Mouse (Mus musculus) neural tube, embryonic 15.5 days (tissue): ENCODE data around the gene Hmgcl. TPM values are rescaled to one million over a fixed set of nuclear protein-coding genes. Genes with fewer than 3 reads are reported as not detected.

Experiments
- ATAC-seq: fragments of 200-750 bp; cut with Nextera tagmentation; 2 replicates; pipeline ENCODE4 v1.8.0; 2017; ENCODE audit warnings: mild to moderate bottlenecking, moderate TSS enrichment, moderate library complexity; ENCODE audit not compliant: low FRiP score
- H3K27ac ChIP-seq: fragments of 300-500 bp; sonication (generic); replicated peaks from 2 replicates; pipeline ENCODE4 v1.5.1; 2015; ENCODE audit warnings: mild to moderate bottlenecking, inconsistent platforms
- H3K27me3 ChIP-seq: fragments of 300-500 bp; sonication (generic); replicated peaks from 2 replicates; pipeline ENCODE4 v1.6.1; 2015; ENCODE audit warnings: inconsistent platforms
- H3K36me3 ChIP-seq: fragments of 300-500 bp; sonication (generic); 2 replicates; pipeline ENCODE4 v1.6.1; 2015; ENCODE audit warnings: inconsistent platforms
- H3K4me1 ChIP-seq: fragments of 300-500 bp; sonication (generic); 2 replicates; pipeline ENCODE4 v1.6.1; 2015; ENCODE audit warnings: inconsistent platforms
- H3K4me2 ChIP-seq: fragments of 300-500 bp; sonication (generic); 2 replicates; pipeline ENCODE4 v1.6.1; 2015; ENCODE audit warnings: inconsistent platforms, mild to moderate bottlenecking, moderate library complexity
- H3K4me3 ChIP-seq: fragments of 300-500 bp; sonication (generic); replicated peaks from 2 replicates; pipeline ENCODE4 v1.5.1; 2015; ENCODE audit warnings: mild to moderate bottlenecking, inconsistent platforms
- H3K9ac ChIP-seq: fragments of 300-500 bp; sonication (generic); replicated peaks from 2 replicates; pipeline ENCODE4 v1.6.1; 2015; ENCODE audit warnings: mild to moderate bottlenecking, inconsistent platforms
- H3K9me3 ChIP-seq: fragments of 300-500 bp; sonication (generic); replicated peaks from 2 replicates; pipeline ENCODE4 v1.6.1; 2016; ENCODE audit warnings: inconsistent platforms
- WGBS: fragments of 180-500 bp; shearing (Covaris S2); methylation state at CpG from one replicate; pipeline ENCODE4 v1.1.7; 2015; ENCODE audit warnings: mixed read lengths; 5-methylcytosine and 5-hydroxymethylcytosine counted together
- polyA plus RNA-seq: library from polyadenylated mRNA; unstranded; fragments of >200 nt; fragmentation: Nextera tagmentation; extraction: Ambion mirVana; gene quantifications from 2 replicates; pipeline ENCODE4 v1.2.1, GENCODE M21; 2015

Gene Hmgcl
- polyA plus RNA-seq, 1 experiment from 2014 or later: 68.9 TPM

DNA sequence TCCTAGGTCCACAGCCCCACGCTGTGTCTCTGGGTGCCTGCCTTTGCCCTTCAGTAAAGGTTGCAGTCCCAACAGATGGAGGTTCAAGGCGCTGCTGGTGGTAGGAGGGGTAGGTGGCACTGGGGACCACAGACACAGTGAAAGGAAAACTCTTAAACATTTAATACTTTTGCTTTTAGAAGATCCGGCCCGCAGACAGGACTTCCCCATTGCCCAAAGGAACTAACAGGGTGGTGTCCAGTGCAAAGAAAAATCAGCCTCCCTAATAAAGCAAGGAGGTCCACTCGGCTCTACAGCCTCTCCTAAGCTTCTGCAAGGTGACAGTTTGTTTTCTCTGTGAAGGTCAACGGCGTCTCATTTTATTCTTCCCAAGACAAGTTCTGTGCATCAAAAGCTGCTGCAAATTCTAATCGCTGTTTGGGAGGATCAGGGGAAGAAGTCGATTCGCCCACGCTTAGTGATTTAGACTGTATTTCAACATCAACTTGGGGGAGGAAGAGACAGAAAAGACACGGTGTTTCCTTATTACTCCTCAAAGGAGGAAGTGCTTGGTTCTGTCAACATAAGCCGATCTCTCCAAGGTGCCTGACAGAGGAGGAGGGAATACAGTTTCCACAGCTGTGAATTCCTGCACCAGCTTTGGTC lies 27.5 kb upstream of the Hmgcl start:
- no peak overlapping the region for H3K4me3 ChIP-seq
- H3K9ac ChIP-seq: no peak overlapping the region
- no peaks in the 10 kb centered on the region for H3K27me3 ChIP-seq
- H3K4me1 ChIP-seq: peaks cover 16% of the 10 kb centered on the region
- H3K9me3 ChIP-seq: no peaks in the 10 kb centered on the region
- WGBS: 89% methylated on average over 13 of the region's 13 CpGs
- H3K4me2 ChIP-seq: no peak overlapping the region
- 0 out of 2 replicates have a peak, but pooled peaks cover 8% of the 10 kb centered on the region for H3K36me3 ChIP-seq
- no peak for ATAC-seq
- no peak overlapping the region for H3K27ac ChIP-seq

DNA sequence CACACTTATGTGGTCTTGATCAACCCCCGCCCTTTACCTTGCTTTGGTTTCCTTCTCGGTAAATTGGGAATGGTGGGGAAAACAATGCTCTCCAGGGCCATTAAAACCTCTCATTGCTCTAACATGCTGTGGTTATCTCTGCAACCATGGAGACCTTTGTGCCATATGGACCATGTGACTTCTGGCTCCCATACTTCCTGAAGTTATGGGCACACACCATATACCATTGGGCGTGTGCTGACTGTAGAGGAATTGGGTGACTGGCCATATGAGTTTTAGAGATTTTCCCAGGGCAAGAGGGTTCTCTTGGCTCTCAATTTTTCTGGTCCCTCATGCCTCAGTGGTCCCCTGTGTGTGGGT lies 27.0 kb upstream of the Hmgcl start:
- no peak overlapping the region for H3K4me3 ChIP-seq
- H3K36me3 ChIP-seq: 0 out of 2 replicates have a peak, but pooled peaks cover 9% of the 10 kb centered on the region
- no peak overlapping the region for H3K9ac ChIP-seq
- 92% methylated on average over 3 of the region's 3 CpGs for WGBS
- H3K4me1 ChIP-seq: peaks cover 16% of the 10 kb centered on the region
- no peaks in the 10 kb centered on the region for H3K27me3 ChIP-seq
- no peak overlapping the region for H3K4me2 ChIP-seq
- H3K9me3 ChIP-seq: no peaks in the 10 kb centered on the region
- no peak overlapping the region for H3K27ac ChIP-seq
- ATAC-seq: no peak

DNA sequence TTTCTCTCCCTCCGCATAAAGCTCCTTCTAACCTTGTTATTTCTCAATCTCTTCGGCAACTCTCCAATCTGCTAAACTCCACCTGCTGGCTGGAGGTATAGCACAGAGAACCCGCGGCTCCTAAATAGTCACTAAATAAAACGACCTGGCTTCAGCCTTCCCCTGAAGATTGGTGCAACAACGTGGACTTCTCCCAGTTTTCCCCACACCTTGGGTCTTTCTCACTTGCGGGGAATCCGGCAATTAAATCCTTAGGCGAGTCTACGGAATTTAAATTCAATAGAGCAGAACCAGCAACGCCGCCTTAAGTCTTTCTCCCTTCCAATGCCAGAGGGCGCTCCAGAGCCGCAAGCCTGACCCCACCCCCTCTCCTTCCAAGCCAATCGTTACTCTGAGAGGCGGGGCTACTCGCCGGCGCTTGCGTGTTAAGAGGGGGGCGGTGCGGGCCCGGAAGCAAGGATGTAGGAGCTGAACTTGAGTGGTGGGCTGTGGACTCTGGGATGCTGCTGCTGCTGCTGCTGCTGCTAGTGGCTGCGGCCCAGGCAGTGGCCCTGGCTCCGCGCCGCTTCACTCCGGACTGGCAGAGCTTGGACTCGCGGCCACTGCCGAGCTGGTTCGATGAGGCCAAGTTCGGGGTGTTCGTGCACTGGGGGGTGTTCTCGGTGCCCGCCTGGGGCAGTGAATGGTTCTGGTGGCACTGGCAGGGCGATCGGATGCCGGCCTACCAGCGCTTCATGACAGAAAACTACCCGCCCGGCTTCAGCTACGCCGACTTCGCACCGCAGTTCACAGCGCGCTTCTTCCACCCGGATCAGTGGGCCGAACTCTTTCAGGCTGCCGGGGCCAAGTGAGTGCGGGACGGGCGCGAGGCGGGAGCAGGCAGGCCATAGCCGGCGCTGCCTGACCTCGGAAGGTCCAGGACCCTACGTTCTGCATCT lies 25.7 kb upstream of the Hmgcl start, which contains the start of gene Fuca1:
Gene Fuca1 (plus strand): TSS at position 432 of the 938 bp plus-strand sequence.
- no peaks in the 10 kb centered on the region for H3K27me3 ChIP-seq
- peaks cover 13% of the 10 kb centered on the region for H3K36me3 ChIP-seq
- peak within 1 kb of the TSS; percentile 90 for H3K27ac ChIP-seq
- peak within 1 kb of the TSS; percentile 89 for H3K4me2 ChIP-seq
- H3K4me1 ChIP-seq: peaks cover 16% of the 10 kb centered on the region
- H3K9ac ChIP-seq: peak within 1 kb of the TSS; percentile 83
- H3K9me3 ChIP-seq: no peaks in the 10 kb centered on the region
- 2% methylated on average over 60 of the region's 60 CpGs for WGBS
- H3K4me3 ChIP-seq: peak within 1 kb of the TSS; percentile 84
- peak; percentile 98 for ATAC-seq

DNA sequence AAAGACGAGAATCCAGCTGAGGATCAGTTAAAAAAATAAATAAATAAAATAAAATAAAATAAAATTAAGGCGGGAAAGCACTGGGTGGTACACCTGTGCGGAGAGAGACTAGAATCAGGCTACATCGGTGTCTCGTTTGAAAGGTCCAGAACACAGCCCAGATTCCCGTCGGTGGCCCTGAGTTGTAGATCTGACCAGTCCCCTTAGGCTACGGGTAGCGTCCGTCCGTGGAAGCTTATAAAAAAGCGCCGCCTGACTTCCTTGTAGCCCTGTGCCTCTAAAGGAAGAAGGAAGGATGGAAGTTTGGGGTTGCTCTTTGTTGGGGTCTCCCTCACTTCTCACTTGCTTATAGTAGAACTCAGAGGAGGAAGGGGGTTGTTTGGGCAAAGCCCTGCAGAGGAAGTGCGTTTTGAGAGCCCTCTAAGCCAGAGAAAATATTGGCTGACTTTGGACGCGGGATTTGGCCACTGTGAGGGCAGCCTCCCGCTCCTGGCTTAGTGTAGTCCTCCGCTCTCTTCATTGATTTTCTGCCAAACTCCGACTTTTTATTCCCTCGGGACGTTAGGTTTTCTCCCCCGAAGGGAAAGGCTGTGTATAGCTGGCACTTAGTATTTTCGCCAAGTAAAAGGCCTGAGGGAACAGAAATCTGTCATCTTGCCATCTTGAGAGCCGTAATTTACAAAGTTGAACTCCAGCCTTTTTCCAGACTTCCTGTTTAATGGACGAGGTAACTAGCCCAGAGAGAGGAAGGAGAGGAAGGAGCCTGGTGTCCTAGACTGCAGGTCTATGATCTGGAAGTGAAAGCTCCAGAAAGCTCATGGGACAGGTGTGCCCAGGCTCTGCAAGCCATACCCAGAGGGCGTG lies 24.8 kb upstream of the Hmgcl start:
- 4% methylated on average over 26 of the region's 26 CpGs for WGBS
- H3K36me3 ChIP-seq: peaks cover 20% of the 10 kb centered on the region
- peaks cover 16% of the 10 kb centered on the region for H3K4me1 ChIP-seq
- peak overlapping the region; percentile 84 for H3K4me3 ChIP-seq
- peak overlapping the region; percentile 89 for H3K4me2 ChIP-seq
- no peaks in the 10 kb centered on the region for H3K9me3 ChIP-seq
- peak overlapping the region; percentile 90 for H3K27ac ChIP-seq
- no peaks in the 10 kb centered on the region for H3K27me3 ChIP-seq
- ATAC-seq: no peak
- peak overlapping the region; percentile 83 for H3K9ac ChIP-seq

DNA sequence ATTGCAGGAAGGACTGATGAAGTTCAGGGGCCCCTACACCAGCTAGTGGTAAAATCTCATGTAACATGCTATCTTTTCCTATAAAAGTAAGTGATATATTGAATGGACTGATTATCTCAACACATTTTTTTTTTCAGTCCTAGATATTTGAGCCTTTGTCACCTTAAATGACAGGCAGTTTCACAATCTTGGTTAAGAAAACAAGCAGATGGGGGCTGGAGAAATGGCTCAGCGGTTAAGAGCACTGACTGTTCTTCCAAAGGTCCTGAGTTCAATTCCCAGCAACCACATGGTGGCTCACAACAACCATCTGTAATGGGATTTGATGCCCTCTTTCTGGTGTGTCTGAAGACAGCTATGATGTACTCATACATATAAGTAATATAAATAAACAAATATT lies 24.1 kb upstream of the Hmgcl start:
- no peaks in the 10 kb centered on the region for H3K27me3 ChIP-seq
- H3K36me3 ChIP-seq: peaks cover 22% of the 10 kb centered on the region
- H3K9me3 ChIP-seq: no peaks in the 10 kb centered on the region
- H3K4me2 ChIP-seq: peak overlapping the region; percentile 89
- H3K27ac ChIP-seq: no peak overlapping the region
- peak overlapping the region; percentile 84; the same call in 1 of the 2 replicates for H3K4me3 ChIP-seq
- H3K9ac ChIP-seq: peak overlapping the region; percentile 83; the same call in 1 of the 2 replicates
- WGBS: 89% methylated on average over 1 of the region's 1 CpGs
- peaks cover 16% of the 10 kb centered on the region for H3K4me1 ChIP-seq
- no peak for ATAC-seq

DNA sequence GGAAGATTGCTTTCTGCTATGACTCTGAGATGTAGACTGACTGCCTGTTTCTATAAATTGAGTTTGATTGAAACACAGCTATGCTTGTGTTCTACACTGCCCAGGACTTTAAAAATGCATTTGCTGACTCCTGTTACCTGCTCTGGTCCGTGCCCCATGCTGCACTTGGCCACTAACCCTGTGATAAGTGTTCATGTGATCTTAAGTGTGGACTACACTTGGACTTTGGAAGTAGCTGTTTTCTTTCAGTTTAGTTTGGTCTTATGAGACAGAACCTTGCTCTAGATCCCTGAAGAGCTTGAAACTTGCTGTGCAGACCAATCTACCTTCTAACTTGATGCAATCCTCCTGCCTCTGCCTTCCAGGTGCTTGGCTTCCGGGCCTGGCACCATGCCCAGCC lies 21.8 kb upstream of the Hmgcl start:
- ATAC-seq: no peak

DNA sequence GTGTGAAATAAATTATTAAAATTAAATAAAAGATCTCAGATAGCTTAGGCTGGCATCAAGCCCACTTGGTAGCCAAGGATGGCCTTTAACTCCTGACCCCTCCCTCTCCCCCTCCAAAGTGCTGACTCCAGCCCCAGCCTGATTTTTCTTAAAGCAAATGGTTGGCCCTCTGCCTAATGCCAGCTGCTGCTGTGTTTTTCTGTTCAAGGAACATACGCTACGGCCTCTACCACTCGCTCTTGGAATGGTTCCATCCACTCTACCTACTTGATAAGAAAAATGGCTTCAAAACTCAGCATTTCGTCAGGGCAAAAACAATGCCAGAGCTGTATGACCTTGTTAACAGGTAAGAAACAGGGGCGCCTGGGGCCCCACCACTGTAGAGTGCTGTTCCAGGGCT lies 20.9 kb upstream of the Hmgcl start:
- Histone ChIP-seq H3K36me3 (peaks cover 22% of the 10 kb centered on the region), H3K27ac (no peak overlapping the region)
- WGBS: 81% methylated on average over 5 of the region's 5 CpGs

More for the DNA sequence above, 21.8 kb upstream of the Hmgcl start:
- H3K9me3 ChIP-seq: no peaks in the 10 kb centered on the region
- H3K4me2 ChIP-seq: no peak overlapping the region
- peaks cover 22% of the 10 kb centered on the region for H3K36me3 ChIP-seq
- no peak overlapping the region for H3K9ac ChIP-seq
- H3K27me3 ChIP-seq: no peaks in the 10 kb centered on the region
- no peak overlapping the region for H3K4me3 ChIP-seq
- H3K4me1 ChIP-seq: peaks cover 16% of the 10 kb centered on the region
- H3K27ac ChIP-seq: no peak overlapping the region
- 87% methylated on average over 2 of the region's 2 CpGs for WGBS

DNA sequence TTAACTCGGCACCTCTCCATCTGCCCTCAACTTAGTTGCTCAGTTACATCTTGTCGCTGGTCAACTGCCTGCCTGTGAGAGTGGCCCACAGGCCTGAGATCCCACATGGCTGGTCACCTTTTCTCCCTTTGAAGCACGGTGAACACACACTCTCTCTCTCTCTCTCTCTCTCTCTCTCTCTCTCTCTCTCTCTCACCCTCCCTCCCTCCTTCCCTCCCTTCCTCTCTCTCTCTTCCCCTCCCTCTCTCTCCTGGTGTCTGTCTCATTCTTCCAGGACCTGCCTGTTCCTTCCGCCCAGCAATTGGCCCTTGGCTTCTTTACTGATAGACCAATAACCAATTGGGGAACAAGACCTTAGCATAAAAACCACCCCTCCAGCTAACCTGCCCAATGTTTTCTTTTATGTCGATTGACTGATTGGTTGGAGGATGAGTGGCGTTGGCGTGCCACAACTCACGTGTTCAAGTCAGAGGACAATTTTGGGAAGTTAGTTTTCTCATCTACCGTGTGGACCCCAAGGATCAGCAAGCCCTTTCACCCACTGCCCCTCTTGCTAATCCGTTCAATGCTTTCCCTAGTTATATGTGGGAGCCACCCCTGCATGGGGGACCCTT lies 19.9 kb upstream of the Hmgcl start:
- Histone ChIP-seq H3K27me3 (no peaks in the 10 kb centered on the region), H3K4me3 (no peak overlapping the region), H3K9ac (no peak overlapping the region), H3K4me2 (no peak overlapping the region), H3K36me3 (peaks cover 29% of the 10 kb centered on the region), H3K27ac (no peak overlapping the region), H3K9me3 (no peaks in the 10 kb centered on the region), H3K4me1 (peaks cover 15% of the 10 kb centered on the region)
- no peak for ATAC-seq
- WGBS: 90% methylated on average over 10 of the region's 10 CpGs

More for the DNA sequence above, 20.9 kb upstream of the Hmgcl start:
- Histone ChIP-seq H3K9ac (no peak overlapping the region), H3K4me2 (no peak overlapping the region), H3K4me1 (peaks cover 16% of the 10 kb centered on the region), H3K27me3 (no peaks in the 10 kb centered on the region), H3K9me3 (no peaks in the 10 kb centered on the region), H3K4me3 (no peak overlapping the region)
- ATAC-seq: no peak

DNA sequence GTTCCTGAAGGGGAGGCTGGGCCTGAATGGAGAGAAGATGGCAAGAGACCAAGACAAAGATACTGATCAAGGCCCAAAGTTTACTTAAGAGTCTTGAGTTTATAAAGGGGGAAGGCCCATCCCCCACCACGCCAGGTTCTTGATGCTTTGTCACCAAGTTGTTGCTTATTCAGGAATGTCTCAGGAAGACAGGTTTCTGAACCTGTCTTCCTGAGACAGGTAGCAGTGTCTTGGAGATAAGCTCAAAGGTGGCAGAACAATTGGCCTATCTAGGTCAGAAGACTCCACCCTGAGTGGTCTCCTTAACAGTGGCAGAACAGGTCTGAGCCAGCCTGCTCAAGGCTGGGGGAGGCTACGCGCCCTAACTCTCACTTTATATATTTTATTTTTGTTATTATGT lies 19.4 kb upstream of the Hmgcl start:
- no peak overlapping the region for H3K4me2 ChIP-seq
- WGBS: 99% methylated on average over 3 of the region's 3 CpGs
- H3K9ac ChIP-seq: no peak overlapping the region
- H3K27ac ChIP-seq: no peak overlapping the region
- peaks cover 9% of the 10 kb centered on the region for H3K4me1 ChIP-seq
- H3K27me3 ChIP-seq: no peaks in the 10 kb centered on the region
- ATAC-seq: no peak
- H3K36me3 ChIP-seq: peaks cover 31% of the 10 kb centered on the region
- no peaks in the 10 kb centered on the region for H3K9me3 ChIP-seq
- no peak overlapping the region for H3K4me3 ChIP-seq

DNA sequence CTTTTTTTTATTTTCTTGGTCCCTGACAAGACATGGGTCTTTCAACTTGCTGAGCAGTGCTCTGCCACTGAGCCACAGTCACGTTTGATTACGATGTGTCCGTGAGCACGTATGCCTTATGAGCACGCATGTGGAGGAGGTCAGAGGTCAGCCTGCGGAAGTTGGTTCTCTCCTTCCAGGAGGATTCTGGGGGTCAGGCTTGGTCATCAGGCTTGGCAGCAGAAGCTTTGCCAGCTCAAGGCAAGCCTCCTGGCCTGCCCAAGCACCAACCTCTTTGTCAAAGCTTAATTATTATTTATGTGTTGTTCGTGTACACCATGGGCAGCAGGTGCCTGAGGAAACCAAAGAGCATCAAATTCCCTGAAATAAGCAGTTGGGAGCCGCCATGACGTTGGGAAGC lies 17.9 kb upstream of the Hmgcl start:
- peaks cover 36% of the 10 kb centered on the region for H3K36me3 ChIP-seq
- H3K27ac ChIP-seq: no peak overlapping the region
- ATAC-seq: no peak
- 84% methylated on average over 9 of the region's 9 CpGs for WGBS
- H3K4me3 ChIP-seq: no peak overlapping the region
- no peak overlapping the region for H3K4me2 ChIP-seq
- H3K9ac ChIP-seq: no peak overlapping the region
- no peaks in the 10 kb centered on the region for H3K27me3 ChIP-seq
- H3K9me3 ChIP-seq: no peaks in the 10 kb centered on the region
- H3K4me1 ChIP-seq: no peaks in the 10 kb centered on the region

DNA sequence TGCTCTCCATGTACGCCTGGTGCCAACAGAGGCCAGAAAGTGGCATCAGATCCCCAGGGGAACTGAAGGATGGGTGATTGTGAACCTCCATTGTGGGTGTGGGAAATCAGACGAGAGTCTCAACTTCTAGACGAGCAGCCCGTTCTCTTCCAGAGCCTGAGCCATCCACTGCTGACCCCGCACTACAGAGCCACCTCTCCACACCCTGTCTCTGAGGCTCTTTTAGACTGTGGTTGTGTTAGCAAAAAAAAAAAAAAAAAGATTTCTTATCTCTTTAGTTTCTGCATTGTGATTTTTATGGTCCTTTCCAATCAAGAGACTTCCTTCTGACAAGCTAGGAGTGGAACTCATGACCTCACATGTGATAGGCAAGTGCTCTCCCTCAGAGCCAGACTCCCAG lies 16.8 kb upstream of the Hmgcl start:
- Histone ChIP-seq H3K4me3 (no peak overlapping the region), H3K36me3 (peaks cover 41% of the 10 kb centered on the region), H3K9ac (no peak overlapping the region), H3K27ac (no peak overlapping the region), H3K9me3 (no peaks in the 10 kb centered on the region), H3K4me2 (no peak overlapping the region), H3K27me3 (no peaks in the 10 kb centered on the region), H3K4me1 (no peaks in the 10 kb centered on the region)
- WGBS: 86% methylated on average over 5 of the region's 5 CpGs
- ATAC-seq: no peak
